Mouse (Mus musculus) thymus, adult 2 months (tissue): ENCODE data around the gene Pidd1. TPM values are rescaled to one million over a fixed set of nuclear protein-coding genes. Genes with fewer than 3 reads are reported as not detected.

ENCODE experiments used
- DNase-seq: peaks from one replicate; pipeline ENCODE4 v3.0.0; 2021
- H3K27ac ChIP-seq: fragments of 200-500 bp; 2 replicates; pipeline ENCODE4 v1.5.1; 2012; ENCODE audit warnings: low read length, control low read depth; ENCODE audit not compliant: control insufficient read depth, insufficient read depth
- H3K27me3 ChIP-seq: fragments of 200-500 bp; 2 replicates; pipeline ENCODE4 v1.6.1; 2012; ENCODE audit warnings: mild to moderate bottlenecking, low read length, moderate library complexity, mixed read lengths; ENCODE audit not compliant: control insufficient read depth, insufficient read depth
- H3K36me3 ChIP-seq: fragments of 200-500 bp; 2 replicates; pipeline ENCODE4 v1.6.1; 2012; ENCODE audit warnings: mild to moderate bottlenecking, low read length, moderate library complexity; ENCODE audit not compliant: control insufficient read depth, insufficient read depth
- H3K4me1 ChIP-seq: fragments of 200-500 bp; replicated peaks from 2 replicates; pipeline ENCODE4 v1.6.1; 2012; ENCODE audit warnings: low read length; ENCODE audit not compliant: control insufficient read depth, insufficient read depth
- H3K4me3 ChIP-seq: fragments of 200-500 bp; 2 replicates; pipeline ENCODE4 v1.5.1; 2012; ENCODE audit warnings: mild to moderate bottlenecking, low read length, control low read depth, moderate library complexity; ENCODE audit not compliant: control insufficient read depth, insufficient read depth
- CTCF ChIP-seq: fragments of 200-500 bp; IDR thresholded peaks from 2 replicates; pipeline ENCODE4 v1.5.1; 2012; ENCODE audit warnings: mild to moderate bottlenecking, control low read depth, low read length, moderate library complexity, borderline replicate concordance; ENCODE audit not compliant: control insufficient read depth, poor library complexity, insufficient read depth; ENCODE audit errors: extremely low read depth
- POLR2A ChIP-seq: fragments of 200-500 bp; IDR thresholded peaks from 2 replicates; pipeline ENCODE4 v1.6.1; 2012; ENCODE audit warnings: mild to moderate bottlenecking, low read length, control low read depth, moderate library complexity; ENCODE audit not compliant: control insufficient read depth, poor library complexity, insufficient read depth; ENCODE audit errors: extremely low read depth
- WGBS: fragments of 180-500 bp; shearing (Covaris S2); methylation state at CpG from one replicate; pipeline ENCODE4 v1.1.7; 2018; 5-methylcytosine and 5-hydroxymethylcytosine counted together
- polyA plus RNA-seq: library from polyadenylated mRNA; depleted of rRNA; stranded (reverse); fragments of >200 nt; gene quantifications from 2 replicates; pipeline ENCODE4 v1.2.3, GENCODE M21; 2012

The Pidd1 gene
- polyA plus RNA-seq, 1 experiment = 109 TPM

DNA sequence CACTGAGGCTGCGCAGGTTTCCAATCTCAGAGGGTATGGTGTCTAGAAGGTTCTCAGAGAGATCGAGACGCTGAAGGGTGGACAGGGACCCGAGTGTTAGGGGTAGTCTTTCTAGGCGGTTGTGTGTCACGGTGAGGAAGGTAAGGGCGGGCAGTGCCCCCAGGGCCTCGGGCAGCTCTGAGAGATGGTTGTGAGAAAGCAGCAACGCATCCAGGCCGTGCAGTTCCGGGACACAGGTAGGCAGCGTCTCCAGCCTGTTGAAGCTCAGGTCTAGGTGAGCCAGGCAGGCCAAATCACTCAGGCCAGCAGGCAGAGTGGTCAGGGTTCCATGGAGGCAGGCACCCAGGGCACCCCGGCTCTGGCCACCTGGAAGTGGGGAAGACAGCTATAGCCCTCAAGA, 1.6 kb downstream of the Pidd1 start:
- no peaks in the 10 kb centered on the region for H3K36me3 ChIP-seq
- 98% methylated on average over 13 of the region's 13 CpGs for WGBS
- no peak for DNase-seq
- no peak overlapping the region for H3K27ac ChIP-seq
- TF ChIP-seq CTCF = no peak
- TF ChIP-seq POLR2A = no peak
- no peaks in the 10 kb centered on the region for H3K27me3 ChIP-seq
- H3K4me3 ChIP-seq = peak overlapping the region; percentile 59; the same call in 1 of the 2 replicates
- H3K4me1 ChIP-seq = peaks cover 22% of the 10 kb centered on the region

DNA sequence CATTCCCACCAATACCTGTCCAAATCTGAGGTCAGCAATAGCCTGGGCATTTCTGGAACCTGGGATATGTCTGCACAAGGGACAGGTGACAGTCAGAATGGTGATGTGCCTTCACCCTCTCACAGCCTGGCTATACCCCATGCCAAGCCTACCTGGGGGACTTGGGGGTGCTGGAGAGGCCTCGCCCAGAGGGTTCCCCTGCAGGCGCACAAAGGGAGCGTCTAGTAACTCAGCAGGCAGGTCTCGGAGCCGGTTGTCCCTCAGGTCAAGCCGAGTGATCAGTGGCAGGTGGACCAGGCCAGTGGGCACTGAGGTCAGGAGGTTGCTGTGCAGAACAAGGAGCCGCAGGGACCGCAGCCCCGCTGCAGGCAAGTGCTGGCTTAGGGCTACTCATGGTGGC, 2.4 kb downstream of the Pidd1 start:
- 98% methylated on average over 9 of the region's 9 CpGs for WGBS
- DNase-seq = no peak
- H3K27me3 ChIP-seq = no peaks in the 10 kb centered on the region
- no peak overlapping the region for H3K4me3 ChIP-seq
- TF ChIP-seq CTCF (no peak), POLR2A (no peak)
- no peaks in the 10 kb centered on the region for H3K36me3 ChIP-seq
- H3K27ac ChIP-seq = no peak overlapping the region
- peaks cover 24% of the 10 kb centered on the region for H3K4me1 ChIP-seq

- Histone ChIP-seq H3K4me3 (no peak overlapping the region), H3K27me3 (no peaks in the 10 kb centered on the region), H3K36me3 (no peaks in the 10 kb centered on the region), H3K4me1 (peaks cover 33% of the 10 kb centered on the region), H3K27ac (no peak overlapping the region)
- WGBS = 49% methylated on average over 6 of the region's 6 CpGs
- DNase-seq = no peak
- TF ChIP-seq POLR2A (no peak), CTCF (no peak)
Observed at GRCm38 (mm10) chr7:141440613-141441012, 3.2 kb downstream of the Pidd1 start.

- WGBS = 98% methylated on average over 11 of the region's 11 CpGs
- Histone ChIP-seq H3K36me3 (no peaks in the 10 kb centered on the region), H3K27me3 (no peaks in the 10 kb centered on the region), H3K27ac (no peak overlapping the region), H3K4me1 (peaks cover 38% of the 10 kb centered on the region), H3K4me3 (no peak overlapping the region)
- no peak for DNase-seq
- no peak for TF ChIP-seq CTCF
- no peak for TF ChIP-seq POLR2A
Observed at GRCm38 (mm10) chr7:141439811-141440210, 4.0 kb downstream of the Pidd1 start.

- WGBS = 98% methylated on average over 10 of the region's 10 CpGs
- TF ChIP-seq CTCF = no peak
- TF ChIP-seq POLR2A = no peak
- peaks cover 44% of the 10 kb centered on the region for H3K4me1 ChIP-seq
- H3K27me3 ChIP-seq = no peaks in the 10 kb centered on the region
- H3K27ac ChIP-seq = no peak overlapping the region
- DNase-seq = no peak
- no peak overlapping the region for H3K4me3 ChIP-seq
- H3K36me3 ChIP-seq = no peaks in the 10 kb centered on the region
Observed at GRCm38 (mm10) chr7:141439140-141439679, 4.6 kb downstream of the Pidd1 start.

DNA sequence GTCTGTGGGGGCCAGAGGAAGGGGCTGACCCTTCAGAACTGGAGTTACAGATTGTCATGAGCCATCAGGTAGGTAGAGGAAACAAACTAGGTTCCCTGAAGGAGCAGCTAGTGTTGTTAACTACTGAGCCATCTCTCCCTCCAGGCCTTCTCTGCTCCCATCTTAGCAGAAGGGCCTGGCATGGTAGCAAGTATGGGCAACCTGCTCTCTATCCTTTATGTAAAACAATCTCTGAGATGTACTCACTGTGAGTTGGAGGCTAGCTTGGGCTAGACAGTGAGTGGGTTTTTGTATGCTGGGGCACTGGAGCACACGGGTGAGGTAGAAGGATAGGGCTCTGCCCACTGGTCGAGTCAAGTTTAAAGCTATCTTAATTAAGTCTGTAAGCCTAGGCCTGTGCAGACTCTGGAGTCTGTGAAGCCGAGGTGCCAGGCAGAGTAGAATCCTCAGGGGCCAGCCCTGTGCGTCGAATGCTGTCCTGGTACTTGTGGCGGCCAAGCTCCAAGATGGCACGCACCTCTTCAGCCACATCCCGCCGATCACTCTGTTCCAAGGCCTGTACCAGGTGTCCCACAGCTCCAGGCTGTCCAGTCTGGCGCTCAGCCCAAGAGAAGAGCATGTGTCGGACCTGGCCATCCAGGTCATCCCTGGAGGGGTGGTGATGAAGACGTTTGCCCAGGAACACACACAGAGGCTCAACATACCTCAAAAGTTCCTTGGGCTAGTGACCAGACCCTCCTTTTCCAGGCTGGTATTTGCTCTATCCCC, 5.4 kb downstream of the Pidd1 start:
- peaks cover 46% of the 10 kb centered on the region for H3K4me1 ChIP-seq
- no peaks in the 10 kb centered on the region for H3K27me3 ChIP-seq
- H3K27ac ChIP-seq = no peak overlapping the region
- no peaks in the 10 kb centered on the region for H3K36me3 ChIP-seq
- TF ChIP-seq POLR2A (no peak), CTCF (no peak)
- no peak for DNase-seq
- no peak overlapping the region for H3K4me3 ChIP-seq
- 98% methylated on average over 12 of the region's 12 CpGs for WGBS

GRCm38 (mm10) chr7:141437178-141438120, 6.4 kb downstream of the Pidd1 start, which contains the start of gene Slc25a22:
Gene Slc25a22 (minus strand): TSS chr7:141437892.
- Histone ChIP-seq H3K27ac (no peak within 1 kb of the TSS), H3K4me1 (peaks cover 36% of the 10 kb centered on the region), H3K27me3 (no peaks in the 10 kb centered on the region), H3K36me3 (no peaks in the 10 kb centered on the region), H3K4me3 (peak within 1 kb of the TSS; percentile 83)
- TF ChIP-seq POLR2A (peak; percentile 56; the same call in 1 of the 2 replicates), CTCF (peak; percentile 86)
- WGBS = 8% methylated on average over 53 of the region's 53 CpGs
- DNase-seq = peak; percentile 89
